ENCODE assay signal across 9 mouse cellular contexts in the genomic region with DNA sequence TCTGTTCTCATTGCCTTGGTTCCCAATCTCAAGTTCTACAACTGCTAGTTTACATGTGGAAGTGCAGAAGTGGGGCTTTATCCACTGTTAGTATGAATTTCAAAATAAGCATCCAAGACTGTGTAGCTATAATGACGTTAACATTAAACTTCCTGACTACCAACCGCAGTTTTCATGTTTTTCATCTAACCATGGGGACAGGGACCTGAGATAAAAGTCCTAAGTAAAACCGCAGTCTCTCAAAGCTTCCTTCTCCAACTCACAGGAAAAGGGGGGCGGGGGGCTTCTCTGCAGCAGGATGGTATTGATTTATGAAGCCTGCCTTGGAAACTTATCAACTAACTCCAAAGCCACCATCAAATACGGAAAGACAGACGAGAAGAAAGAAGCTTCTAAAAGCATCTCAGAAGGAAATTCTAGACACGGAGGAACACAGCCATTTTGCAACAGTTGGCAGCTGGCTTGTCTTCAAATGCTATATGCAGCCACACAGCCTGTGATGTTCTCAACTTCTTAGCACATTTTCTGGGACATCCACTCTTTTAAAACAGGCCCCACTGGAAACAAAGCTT. TPM values are rescaled to one million over a fixed set of nuclear protein-coding genes. Genes with fewer than 3 reads are reported as not detected.
A peak's percentile ranks its signal among the peaks of the same experiment; 100 is the strongest.
DNase-seq lines count a peak whose midpoint lies in the region; ATAC-seq and TF ChIP-seq lines count a peak whose summit lies in the region.
"Had no signal": no experiment of that assay in that cellular context is flagged by ENCODE, and none has a peak within 500 bp of the region (broad histone marks: within the 10 kb centered on the region; RNA-seq: fewer than 3 reads in every experiment).

No protein-coding gene starts in this region.

- H3K27ac ChIP-seq in kidney, embryonic 14.5 days (ENCODE audit: low read depth, low read length), result peak overlapping the region; percentile 51; the same call in 1 of the 2 replicates
- peak overlapping the region; percentile 68 for H3K27ac ChIP-seq in liver, embryonic 11.5 days (ENCODE audit: low read depth, low read length)
- H3K27ac ChIP-seq in stomach, embryonic 15.5 days, result peak overlapping the region; percentile 33; the same call in 1 of the 2 replicates
- H3K27ac ChIP-seq in midbrain, postnatal 0 days (ENCODE audit: low read depth, low read length), result no peak overlapping the region
- no peak overlapping the region for H3K27ac ChIP-seq in forebrain, embryonic 15.5 days (replicated peaks)
- H3K27ac ChIP-seq: neural tube, embryonic 13.5 days had no signal

- no peak for DNase-seq in kidney, adult 18-20 months
- peak; percentile 74 for DNase-seq in c-Kit-positive CD71-negative TER-119-negative erythroid progenitor cells, embryonic 14.5 days (ENCODE audit: low read depth)
- no peak for DNase-seq in liver, embryonic 11.5 days (ENCODE audit: low spot score)
- no peak for DNase-seq in ovary, postnatal 36 days (ENCODE audit: low spot score)
- no peak for DNase-seq in midbrain, postnatal 0 days (ENCODE audit: low spot score)

- H3K36me3 ChIP-seq in kidney, embryonic 14.5 days (ENCODE audit: control insufficient read depth, insufficient read depth, low read length), result no peaks in the 10 kb centered on the region
- H3K36me3 ChIP-seq in liver, embryonic 11.5 days (ENCODE audit: control insufficient read depth, insufficient read depth, low read length), result no peaks in the 10 kb centered on the region
- no peaks in the 10 kb centered on the region for H3K36me3 ChIP-seq in stomach, embryonic 15.5 days
- H3K36me3 ChIP-seq in midbrain, postnatal 0 days (ENCODE audit: insufficient read depth, low read length), result no peaks in the 10 kb centered on the region
- no peaks in the 10 kb centered on the region for H3K36me3 ChIP-seq in forebrain, embryonic 15.5 days
- H3K36me3 ChIP-seq: neural tube, embryonic 13.5 days had no signal

- H3K9ac ChIP-seq in kidney, embryonic 14.5 days (ENCODE audit: low read depth, low read length), result no peak overlapping the region
- peak overlapping the region; percentile 26; the same call in 1 of the 2 replicates for H3K9ac ChIP-seq in liver, embryonic 11.5 days (ENCODE audit: low read depth, low read length)
- H3K9ac ChIP-seq in stomach, embryonic 15.5 days, result no peak overlapping the region
- H3K9ac ChIP-seq in midbrain, postnatal 0 days (replicated peaks; ENCODE audit: low read length, poor library complexity, severe bottlenecking), result no peak overlapping the region
- H3K9ac ChIP-seq in forebrain, embryonic 15.5 days (replicated peaks), result no peak overlapping the region
- H3K9ac ChIP-seq: neural tube, embryonic 13.5 days had no signal

- H3K27me3 ChIP-seq in kidney, embryonic 14.5 days (ENCODE audit: control insufficient read depth, insufficient read depth, low read length), result no peaks in the 10 kb centered on the region
- no peaks in the 10 kb centered on the region for H3K27me3 ChIP-seq in liver, embryonic 11.5 days (replicated peaks; ENCODE audit: control insufficient read depth, insufficient read depth, low read length)
- H3K27me3 ChIP-seq in stomach, embryonic 15.5 days (replicated peaks), result no peaks in the 10 kb centered on the region
- no peaks in the 10 kb centered on the region for H3K27me3 ChIP-seq in midbrain, postnatal 0 days (ENCODE audit: insufficient read depth, low read length)
- H3K27me3 ChIP-seq in forebrain, embryonic 15.5 days, result no peaks in the 10 kb centered on the region
- H3K27me3 ChIP-seq: neural tube, embryonic 13.5 days had no signal

- no peaks in the 10 kb centered on the region for H3K9me3 ChIP-seq in kidney, embryonic 14.5 days (ENCODE audit: control insufficient read depth, low read length)
- no peaks in the 10 kb centered on the region for H3K9me3 ChIP-seq in liver, embryonic 11.5 days (ENCODE audit: control insufficient read depth, low read length)
- no peaks in the 10 kb centered on the region for H3K9me3 ChIP-seq in stomach, embryonic 15.5 days
- H3K9me3 ChIP-seq in midbrain, postnatal 0 days (ENCODE audit: low read length), result no peaks in the 10 kb centered on the region
- H3K9me3 ChIP-seq in forebrain, embryonic 15.5 days, result no peaks in the 10 kb centered on the region
- H3K9me3 ChIP-seq: neural tube, embryonic 13.5 days had no signal

- 32% methylated on average over 7 of the region's 7 CpGs for WGBS in kidney, embryonic 14.5 days
- 15% methylated on average over 7 of the region's 7 CpGs for WGBS in liver, embryonic 11.5 days
- 22% methylated on average over 7 of the region's 7 CpGs for WGBS in stomach, embryonic 15.5 days
- 75% methylated on average over 7 of the region's 7 CpGs for WGBS in midbrain, postnatal 0 days
- 84% methylated on average over 7 of the region's 7 CpGs for WGBS in forebrain, embryonic 15.5 days

- no peak for TF ChIP-seq CTCF in midbrain, postnatal 0 days (IDR thresholded peaks at IDR 0.05)

- H3K4me2 ChIP-seq in kidney, embryonic 14.5 days (replicated peaks; ENCODE audit: low read depth, low read length), result peak overlapping the region; percentile 12; the same call in 1 of the 2 replicates
- peak overlapping the region; percentile 47 for H3K4me2 ChIP-seq in liver, embryonic 11.5 days
- H3K4me2 ChIP-seq in stomach, embryonic 15.5 days, result no peak overlapping the region
- no peak overlapping the region for H3K4me2 ChIP-seq in midbrain, postnatal 0 days (ENCODE audit: low read depth, low read length, poor library complexity, severe bottlenecking)
- no peak overlapping the region for H3K4me2 ChIP-seq in forebrain, embryonic 15.5 days (replicated peaks)
- H3K4me2 ChIP-seq: neural tube, embryonic 13.5 days had no signal

- no peak for ATAC-seq in kidney, embryonic 14.5 days (ENCODE audit: low FRiP score, low TSS enrichment)
- peak; percentile 33; the same call in 1 of the 2 replicates for ATAC-seq in liver, embryonic 11.5 days (replicated peaks; ENCODE audit: low FRiP score)
- ATAC-seq in stomach, embryonic 15.5 days (ENCODE audit: insufficient read depth, low FRiP score, low read depth), result no peak
- no peak for ATAC-seq in midbrain, postnatal 0 days (ENCODE audit: low FRiP score)
- ATAC-seq in forebrain, embryonic 15.5 days (replicated peaks), result no peak

- H3K4me3 ChIP-seq in kidney, embryonic 14.5 days (ENCODE audit: low read length), result no peak overlapping the region
- no peak overlapping the region; the same call in 1 of the 2 replicates for H3K4me3 ChIP-seq in liver, embryonic 11.5 days (ENCODE audit: low read depth, low read length)
- no peak overlapping the region for H3K4me3 ChIP-seq in stomach, embryonic 15.5 days (replicated peaks)
- H3K4me3 ChIP-seq in midbrain, postnatal 0 days (ENCODE audit: low read depth, low read length), result no peak overlapping the region
- H3K4me3 ChIP-seq in forebrain, embryonic 15.5 days, result no peak overlapping the region
- H3K4me3 ChIP-seq: neural tube, embryonic 13.5 days had no signal

- H3K4me1 ChIP-seq in kidney, embryonic 14.5 days (ENCODE audit: control insufficient read depth, insufficient read depth, low read length), result peaks cover 25% of the 10 kb centered on the region
- H3K4me1 ChIP-seq in liver, embryonic 11.5 days (replicated peaks; ENCODE audit: control insufficient read depth, insufficient read depth, low read length), result peaks cover 71% of the 10 kb centered on the region
- H3K4me1 ChIP-seq in stomach, embryonic 15.5 days, result peaks cover 5% of the 10 kb centered on the region; the same call in 1 of the 2 replicates
- no peaks in the 10 kb centered on the region for H3K4me1 ChIP-seq in midbrain, postnatal 0 days (ENCODE audit: insufficient read depth, low read length)
- peaks cover 7% of the 10 kb centered on the region; the same call in 1 of the 2 replicates for H3K4me1 ChIP-seq in forebrain, embryonic 15.5 days

RNA-seq across cellular contexts. Expression of gene Pip4k2a, which starts 45.7 kb away (rescaled TPM):
- polyA plus RNA-seq in kidney, embryonic 14.5 days (2014; fragmentation: Nextera tagmentation; extraction: Ambion mirVana), result 10.1 and 14.3 TPM in 2 replicates
- 20.1 and 20.5 TPM in 2 replicates for polyA plus RNA-seq in liver, embryonic 11.5 days (2014; fragmentation: Nextera tagmentation; extraction: Ambion mirVana)
- polyA plus RNA-seq in stomach, embryonic 15.5 days (2015; fragmentation: Nextera tagmentation; extraction: Ambion mirVana), result 11.8 and 12.4 TPM in 2 replicates
- total RNA-seq in midbrain, postnatal 0 days (2014; rRNA removed), result 7.1 and 8.4 TPM in 2 replicates
- 6.8 and 8.1 TPM in 2 replicates for polyA plus RNA-seq in midbrain, postnatal 0 days (2015; fragmentation: Nextera tagmentation; extraction: Ambion mirVana)
- polyA plus RNA-seq in forebrain, embryonic 15.5 days (2015; fragmentation: Nextera tagmentation; extraction: Ambion mirVana), result 11.1 and 11.8 TPM in 2 replicates

RNA-seq across cellular contexts. Expression of gene 4930426L09Rik, which starts 46.0 kb away (rescaled TPM):
- polyA plus RNA-seq in kidney, embryonic 14.5 days (2014; fragmentation: Nextera tagmentation; extraction: Ambion mirVana), result 0.21 and 0.47 TPM in 2 replicates
- 0.21 and 0.48 TPM in 2 replicates for polyA plus RNA-seq in liver, embryonic 11.5 days (2014; fragmentation: Nextera tagmentation; extraction: Ambion mirVana)
- polyA plus RNA-seq in stomach, embryonic 15.5 days (2015; fragmentation: Nextera tagmentation; extraction: Ambion mirVana), result 0.23 and 0.61 TPM in 2 replicates
- total RNA-seq in midbrain, postnatal 0 days (2014; rRNA removed), result 0.61 and 1.1 TPM in 2 replicates
- polyA plus RNA-seq in midbrain, postnatal 0 days (2015; fragmentation: Nextera tagmentation; extraction: Ambion mirVana), result 0.40 and 0.41 TPM in 2 replicates
- 0.24 and 0.38 TPM in 2 replicates for polyA plus RNA-seq in forebrain, embryonic 15.5 days (2015; fragmentation: Nextera tagmentation; extraction: Ambion mirVana)

Comparison
In these comparisons a context has a peak if more than half of its experiments do, and no peak if none do; other contexts are left out.
1. H3K27ac ChIP-seq: peak in kidney, embryonic 14.5 days (single experiment), liver, embryonic 11.5 days (single experiment) and stomach, embryonic 15.5 days (single experiment); none in midbrain, postnatal 0 days (single experiment) and forebrain, embryonic 15.5 days (single experiment).
2. H3K4me2 ChIP-seq: peak in kidney, embryonic 14.5 days (single experiment) and liver, embryonic 11.5 days (single experiment); none in stomach, embryonic 15.5 days (single experiment), midbrain, postnatal 0 days (single experiment) and forebrain, embryonic 15.5 days (single experiment).